Mouse (Mus musculus) liver, postnatal 0 days (tissue): Measurements from ENCODE around the gene Olfr555.

Experiments
- CTCF ChIP-seq: sonication (generic); IDR thresholded peaks from 2 replicates; pipeline ENCODE4 v1.5.1; 2016; ENCODE audit warnings: antibody characterized with exemption, low read depth
- EP300 ChIP-seq: IDR thresholded peaks from 2 replicates; pipeline ENCODE4 v1.6.1; 2016; ENCODE audit warnings: antibody characterized with exemption, low read depth, mild to moderate bottlenecking

DNA sequence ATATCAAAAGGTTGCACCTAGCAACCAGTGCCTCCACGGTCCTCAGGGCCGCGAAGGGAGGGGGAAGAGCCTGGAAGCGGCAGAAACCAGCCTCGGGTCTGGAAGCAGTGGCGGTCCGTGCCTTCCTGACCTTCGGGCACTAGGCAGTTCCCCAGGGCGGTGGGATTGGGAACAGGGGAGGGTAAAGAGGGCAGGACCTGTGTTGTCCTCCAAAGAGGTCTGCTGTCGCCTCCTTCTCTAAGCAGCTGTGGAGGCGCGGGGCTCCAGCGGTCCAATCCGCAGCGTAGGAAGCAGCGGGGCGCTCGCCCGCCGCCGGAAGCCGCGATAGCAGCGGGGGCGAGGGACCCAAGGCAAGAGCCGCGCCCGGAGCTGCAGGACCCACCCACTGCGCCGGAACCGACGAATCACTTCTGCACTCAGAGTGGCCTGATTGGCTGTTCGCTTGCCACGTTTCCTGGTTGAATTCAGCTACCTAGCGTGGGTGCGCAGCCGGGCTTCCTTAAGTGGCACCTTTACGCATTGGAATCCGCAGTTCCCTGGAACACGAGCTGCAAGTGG lies 28.4 kb downstream of the Olfr555 start, which contains the start of gene Trim68:
- TF ChIP-seq CTCF (no peak), EP300 (no peak)
